Mouse (Mus musculus) heart, embryonic 15.5 days (tissue): ENCODE measurements around the gene Hnrnpa2b1. TPM values are rescaled to one million over a fixed set of nuclear protein-coding genes. Genes with fewer than 3 reads are reported as not detected.

Experiments used
- ATAC-seq: fragments of 200-750 bp; cut with Nextera tagmentation; replicated peaks from 2 replicates; pipeline ENCODE4 v1.8.0; 2017; ENCODE audit warnings: low read depth, moderate TSS enrichment; ENCODE audit not compliant: insufficient number of reproducible peaks, insufficient read depth, low FRiP score
- H3K27ac ChIP-seq: fragments of 300-500 bp; sonication (generic); 2 replicates; pipeline ENCODE4 v1.5.1; 2015; ENCODE audit warnings: mild to moderate bottlenecking, inconsistent platforms
- H3K27me3 ChIP-seq: fragments of 300-500 bp; sonication (generic); 2 replicates; pipeline ENCODE4 v1.6.1; 2015; ENCODE audit warnings: inconsistent platforms
- H3K36me3 ChIP-seq: fragments of 300-500 bp; sonication (generic); 2 replicates; pipeline ENCODE4 v1.6.1; 2015; ENCODE audit warnings: mild to moderate bottlenecking, inconsistent platforms
- H3K4me1 ChIP-seq: fragments of 300-500 bp; sonication (generic); replicated peaks from 2 replicates; pipeline ENCODE4 v1.6.1; 2015; ENCODE audit warnings: inconsistent platforms
- H3K4me2 ChIP-seq: fragments of 300-500 bp; sonication (generic); 2 replicates; pipeline ENCODE4 v1.6.1; 2015; ENCODE audit warnings: inconsistent platforms, mild to moderate bottlenecking, moderate library complexity
- H3K4me3 ChIP-seq: fragments of 300-500 bp; sonication (generic); 2 replicates; pipeline ENCODE4 v1.5.1; 2015; ENCODE audit warnings: mild to moderate bottlenecking, inconsistent platforms
- H3K9ac ChIP-seq: fragments of 300-500 bp; sonication (generic); 2 replicates; pipeline ENCODE4 v1.6.1; 2015; ENCODE audit warnings: mild to moderate bottlenecking, inconsistent platforms
- H3K9me3 ChIP-seq: fragments of 300-500 bp; sonication (generic); replicated peaks from 2 replicates; pipeline ENCODE4 v1.6.1; 2016; ENCODE audit warnings: inconsistent platforms
- WGBS: fragments of 180-500 bp; shearing (Covaris S2); methylation state at CpG from one replicate; pipeline ENCODE4 v1.1.7; 2015; ENCODE audit warnings: mixed read lengths; 5-methylcytosine and 5-hydroxymethylcytosine counted together
- polyA plus RNA-seq: library from polyadenylated mRNA; unstranded; fragments of >200 nt; fragmentation: Nextera tagmentation; extraction: Ambion mirVana; gene quantifications from 2 replicates; pipeline ENCODE4 v1.2.1, GENCODE M21; 2015

Gene Hnrnpa2b1
- polyA plus RNA-seq, 1 experiment from 2014 or later, result 1,124 TPM

GRCm38 (mm10) chr6:51467649-51468048, 2.0 kb downstream of the Hnrnpa2b1 start:
- H3K36me3 ChIP-seq, result peaks cover 42% of the 10 kb centered on the region
- WGBS, result 0% methylated on average over 2 of the region's 2 CpGs
- no peak for ATAC-seq

GRCm38 (mm10) chr6:51460363-51460762, 9.3 kb downstream of the Hnrnpa2b1 start:
- Histone ChIP-seq H3K9me3 (no peaks in the 10 kb centered on the region), H3K27me3 (no peaks in the 10 kb centered on the region), H3K36me3 (peaks cover 59% of the 10 kb centered on the region), H3K4me1 (peaks cover 8% of the 10 kb centered on the region), H3K9ac (no peak overlapping the region), H3K4me3 (no peak overlapping the region), H3K4me2 (no peak overlapping the region), H3K27ac (no peak overlapping the region)
- no peak for ATAC-seq
- 84% methylated on average over 3 of the region's 3 CpGs for WGBS

More at GRCm38 (mm10) chr6:51467649-51468048, 2.0 kb downstream of the Hnrnpa2b1 start:
- no peaks in the 10 kb centered on the region for H3K27me3 ChIP-seq
- peak overlapping the region; percentile 60 for H3K4me2 ChIP-seq
- peak overlapping the region; percentile 51 for H3K4me3 ChIP-seq
- H3K27ac ChIP-seq, result no peak overlapping the region
- no peaks in the 10 kb centered on the region for H3K9me3 ChIP-seq
- peaks cover 33% of the 10 kb centered on the region for H3K4me1 ChIP-seq
- H3K9ac ChIP-seq, result peak overlapping the region; percentile 89

- Histone ChIP-seq H3K27me3 (no peaks in the 10 kb centered on the region), H3K9me3 (no peaks in the 10 kb centered on the region), H3K4me2 (no peak overlapping the region), H3K4me1 (peaks cover 8% of the 10 kb centered on the region; the same call in 1 of the 2 replicates), H3K4me3 (no peak overlapping the region), H3K27ac (no peak overlapping the region), H3K9ac (no peak overlapping the region), H3K36me3 (peaks cover 55% of the 10 kb centered on the region)
- 76% methylated on average over 4 of the region's 4 CpGs for WGBS
- no peak for ATAC-seq
These were observed 9.7 kb downstream of the Hnrnpa2b1 start for GRCm38 (mm10) chr6:51460021-51460360.

GRCm38 (mm10) chr6:51459313-51460020, 10.2 kb downstream of the Hnrnpa2b1 start:
- H3K9ac ChIP-seq, result no peak overlapping the region
- H3K4me3 ChIP-seq, result no peak overlapping the region
- WGBS, result 54% methylated on average over 5 of the region's 5 CpGs
- H3K4me2 ChIP-seq, result no peak overlapping the region
- peaks cover 51% of the 10 kb centered on the region for H3K36me3 ChIP-seq
- 0 out of 2 replicates have a peak, but pooled peaks have one; percentile 28 for ATAC-seq
- H3K9me3 ChIP-seq, result no peaks in the 10 kb centered on the region
- no peaks in the 10 kb centered on the region for H3K27me3 ChIP-seq
- H3K27ac ChIP-seq, result no peak overlapping the region
- peaks cover 8% of the 10 kb centered on the region; the same call in 1 of the 2 replicates for H3K4me1 ChIP-seq

- ATAC-seq, result no peak; the same call in 1 of the 2 replicates
- Histone ChIP-seq H3K4me2 (no peak overlapping the region), H3K4me1 (peaks cover 7% of the 10 kb centered on the region; the same call in 1 of the 2 replicates), H3K9me3 (no peaks in the 10 kb centered on the region), H3K27me3 (no peaks in the 10 kb centered on the region), H3K4me3 (no peak overlapping the region), H3K36me3 (peaks cover 47% of the 10 kb centered on the region), H3K27ac (no peak overlapping the region), H3K9ac (no peak overlapping the region)
- WGBS, result 50% methylated on average over 2 of the region's 2 CpGs
These were observed 10.8 kb downstream of the Hnrnpa2b1 start for GRCm38 (mm10) chr6:51458925-51459312.

GRCm38 (mm10) chr6:51457770-51458387, 11.8 kb downstream of the Hnrnpa2b1 start:
- no peaks in the 10 kb centered on the region for H3K4me1 ChIP-seq
- no peaks in the 10 kb centered on the region for H3K9me3 ChIP-seq
- H3K9ac ChIP-seq, result no peak overlapping the region
- no peak overlapping the region for H3K27ac ChIP-seq
- 70% methylated on average over 8 of the region's 8 CpGs for WGBS
- ATAC-seq, result no peak
- peaks cover 36% of the 10 kb centered on the region for H3K36me3 ChIP-seq
- no peaks in the 10 kb centered on the region for H3K27me3 ChIP-seq
- no peak overlapping the region for H3K4me2 ChIP-seq
- H3K4me3 ChIP-seq, result no peak overlapping the region

GRCm38 (mm10) chr6:51457283-51457682, 12.4 kb downstream of the Hnrnpa2b1 start:
- Histone ChIP-seq H3K9ac (no peak overlapping the region), H3K27ac (no peak overlapping the region), H3K27me3 (no peaks in the 10 kb centered on the region), H3K4me1 (no peaks in the 10 kb centered on the region), H3K4me3 (no peak overlapping the region), H3K9me3 (no peaks in the 10 kb centered on the region), H3K4me2 (no peak overlapping the region), H3K36me3 (peaks cover 34% of the 10 kb centered on the region)
- 70% methylated on average over 3 of the region's 3 CpGs for WGBS
- ATAC-seq, result no peak

GRCm38 (mm10) chr6:51456198-51456597, 13.5 kb downstream of the Hnrnpa2b1 start:
- 75% methylated on average over 1 of the region's 1 CpGs for whole genome bisulfite sequencing

GRCm38 (mm10) chr6:51454949-51455348, 14.7 kb downstream of the Hnrnpa2b1 start:
- ATAC-seq, result no peak
- WGBS, result 39% methylated on average over 3 of the region's 3 CpGs
- no peaks in the 10 kb centered on the region for H3K27me3 ChIP-seq
- H3K9me3 ChIP-seq, result no peaks in the 10 kb centered on the region
- H3K4me1 ChIP-seq, result no peaks in the 10 kb centered on the region
- H3K4me2 ChIP-seq, result no peak overlapping the region
- H3K9ac ChIP-seq, result no peak overlapping the region
- H3K36me3 ChIP-seq, result peaks cover 16% of the 10 kb centered on the region
- no peak overlapping the region for H3K4me3 ChIP-seq
- no peak overlapping the region for H3K27ac ChIP-seq

More at GRCm38 (mm10) chr6:51456198-51456597, 13.5 kb downstream of the Hnrnpa2b1 start:
- H3K9ac ChIP-seq, result no peak overlapping the region
- peaks cover 25% of the 10 kb centered on the region for H3K36me3 ChIP-seq
- H3K4me2 ChIP-seq, result no peak overlapping the region
- no peak overlapping the region for H3K27ac ChIP-seq
- no peak for ATAC-seq
- no peaks in the 10 kb centered on the region for H3K27me3 ChIP-seq
- no peaks in the 10 kb centered on the region for H3K4me1 ChIP-seq
- H3K4me3 ChIP-seq, result no peak overlapping the region
- no peaks in the 10 kb centered on the region for H3K9me3 ChIP-seq

GRCm38 (mm10) chr6:51452927-51453503, 16.7 kb downstream of the Hnrnpa2b1 start:
- 73% methylated on average over 7 of the region's 7 CpGs for WGBS
- Histone ChIP-seq H3K4me3 (no peak overlapping the region), H3K9ac (no peak overlapping the region), H3K27me3 (no peaks in the 10 kb centered on the region), H3K36me3 (peaks cover 4% of the 10 kb centered on the region; the same call in 1 of the 2 replicates), H3K4me1 (no peaks in the 10 kb centered on the region), H3K4me2 (no peak overlapping the region), H3K9me3 (no peaks in the 10 kb centered on the region), H3K27ac (no peak overlapping the region)
- no peak; the same call in 1 of the 2 replicates for ATAC-seq

GRCm38 (mm10) chr6:51442191-51442835, 27.4 kb downstream of the Hnrnpa2b1 start:
- WGBS, result 53% methylated on average over 9 of the region's 9 CpGs
- ATAC-seq, result no peak
- no peaks in the 10 kb centered on the region for H3K9me3 ChIP-seq
- peaks cover 21% of the 10 kb centered on the region for H3K4me1 ChIP-seq
- H3K4me2 ChIP-seq, result no peak overlapping the region
- no peak overlapping the region for H3K27ac ChIP-seq
- H3K27me3 ChIP-seq, result no peaks in the 10 kb centered on the region
- no peaks in the 10 kb centered on the region for H3K36me3 ChIP-seq
- no peak overlapping the region for H3K9ac ChIP-seq
- no peak overlapping the region for H3K4me3 ChIP-seq
